Mouse (Mus musculus): ENCODE data around the gene Mindy1. TPM values are rescaled to one million over a fixed set of nuclear protein-coding genes. Genes with fewer than 3 reads are reported as not detected.
A peak's percentile ranks its signal among the peaks of the same experiment; 100 is the strongest.

The Mindy1 gene
- polyA plus RNA-seq, 1 experiment, result 96.8 TPM

- TF ChIP-seq POLR2A (IDR thresholded peaks at IDR 0.05; ENCODE audit: borderline replicate concordance, insufficient read depth, low read length) (no peak), CTCF (IDR thresholded peaks at IDR 0.05; ENCODE audit: borderline replicate concordance, insufficient read depth, low read depth, low read length) (no peak)
- H3K27ac ChIP-seq (ENCODE audit: insufficient read depth, low read length), result peak overlapping the region; percentile 49; the same call in 1 of the 2 replicates
- no peak for DNase-seq
- H3K4me3 ChIP-seq (replicated peaks; ENCODE audit: insufficient read depth, low read depth, low read length), result peak overlapping the region; percentile 88
- peaks cover 7% of the 10 kb centered on the region; the same call in 1 of the 2 replicates for H3K4me1 ChIP-seq (ENCODE audit: control insufficient read depth, insufficient read depth, low read length)
- no peaks in the 10 kb centered on the region for H3K27me3 ChIP-seq (ENCODE audit: control insufficient read depth, insufficient read depth, low read length)
- 33% methylated on average over 9 of the region's 9 CpGs for WGBS
Observed at GRCm38 (mm10) chr3:95315844-95316550, 34.9 kb downstream of the Mindy1 start.

- peak overlapping the region; percentile 25 for H3K4me3 ChIP-seq (replicated peaks; ENCODE audit: insufficient read depth, low read depth, low read length)
- no peak overlapping the region for H3K27ac ChIP-seq (ENCODE audit: insufficient read depth, low read length)
- DNase-seq, result peak; percentile 55 to 57
- H3K27me3 ChIP-seq (ENCODE audit: control insufficient read depth, insufficient read depth, low read length), result no peaks in the 10 kb centered on the region
- 24% methylated on average over 12 of the region's 12 CpGs for WGBS
- H3K4me1 ChIP-seq (ENCODE audit: control insufficient read depth, insufficient read depth, low read length), result peaks cover 7% of the 10 kb centered on the region; the same call in 1 of the 2 replicates
- TF ChIP-seq CTCF (IDR thresholded peaks at IDR 0.05; ENCODE audit: borderline replicate concordance, insufficient read depth, low read depth, low read length) (peak; percentile 53; the same call in 1 of the 2 replicates), POLR2A (IDR thresholded peaks at IDR 0.05; ENCODE audit: borderline replicate concordance, insufficient read depth, low read length) (no peak)
Observed at GRCm38 (mm10) chr3:95317414-95318080, 36.4 kb downstream of the Mindy1 start.

DNA sequence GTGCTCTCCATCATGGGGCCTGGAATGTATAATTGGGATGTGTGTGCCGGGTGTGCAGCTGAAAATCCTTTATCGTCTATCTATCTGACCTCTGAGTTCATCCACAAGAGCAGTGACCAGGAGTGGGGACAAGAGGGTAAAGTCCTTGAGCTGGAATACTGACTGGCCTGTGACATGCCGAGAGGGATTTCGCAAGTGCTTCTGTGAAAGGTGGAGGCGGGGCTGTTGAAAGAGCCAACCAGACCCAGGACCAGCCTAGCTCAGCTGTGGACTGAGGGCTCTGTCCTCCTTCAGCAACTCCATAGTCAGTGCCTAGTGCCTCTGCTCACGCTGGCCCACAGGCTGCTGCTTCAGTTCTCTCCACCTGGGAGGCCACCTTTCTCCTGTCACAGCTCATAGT, 37.4 kb downstream of the Mindy1 start:
- no peak for TF ChIP-seq POLR2A (IDR thresholded peaks at IDR 0.05; ENCODE audit: borderline replicate concordance, insufficient read depth, low read length)
- TF ChIP-seq CTCF (IDR thresholded peaks at IDR 0.05; ENCODE audit: borderline replicate concordance, insufficient read depth, low read depth, low read length), result no peak
- WGBS, result 60% methylated on average over 6 of the region's 6 CpGs
- DNase-seq, result peak in 1 of 2 experiments; percentile 15
- H3K27ac ChIP-seq (ENCODE audit: insufficient read depth, low read length), result peak overlapping the region; percentile 17; the same call in 1 of the 2 replicates
- no peak overlapping the region for H3K4me3 ChIP-seq (replicated peaks; ENCODE audit: insufficient read depth, low read depth, low read length)
- no peaks in the 10 kb centered on the region for H3K27me3 ChIP-seq (ENCODE audit: control insufficient read depth, insufficient read depth, low read length)
- peaks cover 7% of the 10 kb centered on the region; the same call in 1 of the 2 replicates for H3K4me1 ChIP-seq (ENCODE audit: control insufficient read depth, insufficient read depth, low read length)

DNA sequence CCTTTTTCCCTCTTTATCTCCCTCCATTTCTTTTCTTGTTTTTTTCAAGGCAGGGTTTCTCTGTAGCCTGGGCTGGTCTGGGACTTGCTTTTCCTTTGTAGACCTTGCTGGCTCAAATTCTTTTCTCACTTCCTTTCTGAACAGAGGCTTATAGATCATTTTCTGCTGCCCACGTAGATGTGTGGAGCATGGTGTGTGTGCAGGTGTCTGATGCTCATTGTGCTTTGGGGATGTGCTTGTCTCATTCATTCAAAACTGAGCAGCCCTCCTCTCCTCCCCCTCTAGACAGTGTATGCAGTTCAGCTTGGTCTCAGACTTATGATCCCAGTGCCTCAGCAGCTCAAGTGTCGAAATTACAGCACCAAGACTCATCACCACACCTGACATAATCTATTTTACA, 38.0 kb downstream of the Mindy1 start:
- 70% methylated on average over 2 of the region's 2 CpGs for WGBS
- Histone ChIP-seq H3K4me1 (ENCODE audit: control insufficient read depth, insufficient read depth, low read length) (peaks cover 7% of the 10 kb centered on the region; the same call in 1 of the 2 replicates), H3K27ac (ENCODE audit: insufficient read depth, low read length) (no peak overlapping the region), H3K27me3 (ENCODE audit: control insufficient read depth, insufficient read depth, low read length) (no peaks in the 10 kb centered on the region), H3K4me3 (replicated peaks; ENCODE audit: insufficient read depth, low read depth, low read length) (no peak overlapping the region)
- TF ChIP-seq CTCF (IDR thresholded peaks at IDR 0.05; ENCODE audit: borderline replicate concordance, insufficient read depth, low read depth, low read length), result no peak
- DNase-seq, result no peak

DNA sequence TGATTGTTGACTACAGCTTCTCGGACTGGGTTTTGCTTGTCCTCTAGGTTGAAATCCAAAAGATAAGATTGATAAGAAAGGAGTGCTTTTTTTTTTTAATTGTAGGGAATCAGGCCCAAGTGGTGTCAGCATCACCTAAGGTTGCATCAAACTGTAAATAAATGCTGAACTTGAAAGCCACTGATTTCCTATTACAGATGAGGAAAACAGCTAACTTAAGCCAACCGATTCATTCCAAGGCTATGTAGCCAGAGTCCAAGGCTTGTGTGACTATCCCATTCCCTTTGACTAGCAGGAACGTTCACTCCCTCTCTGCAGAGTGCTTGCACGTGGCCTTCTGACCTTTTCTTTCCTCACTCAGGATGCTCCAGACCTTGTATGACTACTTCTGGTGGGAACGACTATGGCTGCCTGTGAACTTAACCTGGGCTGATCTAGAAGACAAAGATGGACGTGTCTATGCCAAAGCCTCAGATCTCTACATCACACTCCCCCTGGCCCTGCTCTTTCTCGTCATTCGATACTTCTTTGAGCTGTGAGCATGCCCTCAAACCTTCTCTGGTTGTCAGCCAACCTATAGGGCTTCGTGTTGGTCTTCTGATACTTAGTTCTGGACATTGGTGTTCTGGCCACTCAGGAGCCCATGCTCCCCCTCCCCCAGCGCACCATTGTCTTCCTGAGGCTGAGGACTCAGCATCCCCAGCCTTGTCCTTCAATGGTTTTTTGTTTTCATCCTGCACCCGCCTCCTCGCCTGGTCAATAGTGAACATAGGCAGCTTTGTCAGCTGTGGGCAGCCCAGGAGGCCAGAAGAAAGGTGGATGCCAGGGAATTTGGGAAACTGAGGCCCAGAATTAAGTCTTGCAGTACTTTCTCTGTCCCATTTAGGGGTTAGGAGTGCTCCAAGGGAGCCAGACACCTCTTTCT, 38.8 kb downstream of the Mindy1 start:
- Histone ChIP-seq H3K4me3 (replicated peaks; ENCODE audit: insufficient read depth, low read depth, low read length) (no peak overlapping the region), H3K27me3 (ENCODE audit: control insufficient read depth, insufficient read depth, low read length) (no peaks in the 10 kb centered on the region), H3K27ac (ENCODE audit: insufficient read depth, low read length) (no peak overlapping the region; the same call in 1 of the 2 replicates), H3K4me1 (ENCODE audit: control insufficient read depth, insufficient read depth, low read length) (peaks cover 7% of the 10 kb centered on the region; the same call in 1 of the 2 replicates)
- no peak for TF ChIP-seq POLR2A (IDR thresholded peaks at IDR 0.05; ENCODE audit: borderline replicate concordance, insufficient read depth, low read length)
- no peak for TF ChIP-seq CTCF (IDR thresholded peaks at IDR 0.05; ENCODE audit: borderline replicate concordance, insufficient read depth, low read depth, low read length)
- DNase-seq, result peak in 1 of 2 experiments; percentile 25
- 66% methylated on average over 12 of the region's 12 CpGs for WGBS

GRCm38 (mm10) chr3:95323429-95323828, 42.3 kb downstream of the Mindy1 start:
- DNase-seq, result no peak
- no peak for TF ChIP-seq CTCF (IDR thresholded peaks at IDR 0.05; ENCODE audit: borderline replicate concordance, insufficient read depth, low read depth, low read length)
- H3K27me3 ChIP-seq (ENCODE audit: control insufficient read depth, insufficient read depth, low read length), result no peaks in the 10 kb centered on the region
- 89% methylated on average over 3 of the region's 3 CpGs for WGBS
- no peaks in the 10 kb centered on the region for H3K4me1 ChIP-seq (ENCODE audit: control insufficient read depth, insufficient read depth, low read length)
- H3K4me3 ChIP-seq (replicated peaks; ENCODE audit: insufficient read depth, low read depth, low read length), result no peak overlapping the region
- H3K27ac ChIP-seq (ENCODE audit: insufficient read depth, low read length), result no peak overlapping the region

DNA sequence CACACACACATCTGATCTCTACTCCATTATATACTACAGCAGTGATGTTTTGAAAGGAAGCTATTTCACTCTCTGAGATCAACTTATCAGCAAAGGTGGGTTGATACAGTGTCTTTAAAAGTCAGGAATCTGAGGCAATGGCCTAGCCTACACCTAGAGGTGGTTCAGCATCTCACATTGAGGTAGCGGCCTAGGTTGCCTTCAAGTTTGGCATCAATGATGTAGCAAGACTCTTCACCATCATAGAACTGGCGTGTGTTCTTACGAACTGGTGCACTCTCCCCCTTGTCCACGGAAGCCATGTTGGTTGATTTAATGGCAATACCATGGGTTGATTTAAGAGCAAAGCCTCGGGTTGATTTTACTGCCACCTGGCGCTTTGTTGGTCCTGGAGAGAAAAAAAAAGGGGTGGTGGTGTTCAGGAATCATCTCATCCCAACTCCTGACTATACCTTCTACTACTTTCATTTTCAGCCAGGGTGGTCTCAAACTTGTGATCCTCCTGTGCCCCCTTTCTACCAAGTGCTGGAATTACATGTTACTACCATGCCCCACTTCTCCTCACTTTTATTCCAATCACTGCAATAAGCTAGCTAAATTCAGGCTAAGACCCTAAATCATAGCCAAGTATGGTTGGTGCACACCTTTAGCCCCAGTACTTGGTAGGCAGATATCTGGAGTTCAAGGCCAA, 43.5 kb downstream of the Mindy1 start:
- H3K4me1 ChIP-seq (ENCODE audit: control insufficient read depth, insufficient read depth, low read length), result no peaks in the 10 kb centered on the region
- no peak overlapping the region for H3K27ac ChIP-seq (ENCODE audit: insufficient read depth, low read length)
- WGBS, result 91% methylated on average over 6 of the region's 6 CpGs
- H3K4me3 ChIP-seq (replicated peaks; ENCODE audit: insufficient read depth, low read depth, low read length), result no peak overlapping the region
- TF ChIP-seq CTCF (IDR thresholded peaks at IDR 0.05; ENCODE audit: borderline replicate concordance, insufficient read depth, low read depth, low read length) (no peak), POLR2A (IDR thresholded peaks at IDR 0.05; ENCODE audit: borderline replicate concordance, insufficient read depth, low read length) (no peak)
- no peaks in the 10 kb centered on the region for H3K27me3 ChIP-seq (ENCODE audit: control insufficient read depth, insufficient read depth, low read length)
- no peak for DNase-seq

All from cerebellum, adult 2 months (tissue).